ENCODE assay signal across 9 mouse cellular contexts in the genomic region with DNA sequence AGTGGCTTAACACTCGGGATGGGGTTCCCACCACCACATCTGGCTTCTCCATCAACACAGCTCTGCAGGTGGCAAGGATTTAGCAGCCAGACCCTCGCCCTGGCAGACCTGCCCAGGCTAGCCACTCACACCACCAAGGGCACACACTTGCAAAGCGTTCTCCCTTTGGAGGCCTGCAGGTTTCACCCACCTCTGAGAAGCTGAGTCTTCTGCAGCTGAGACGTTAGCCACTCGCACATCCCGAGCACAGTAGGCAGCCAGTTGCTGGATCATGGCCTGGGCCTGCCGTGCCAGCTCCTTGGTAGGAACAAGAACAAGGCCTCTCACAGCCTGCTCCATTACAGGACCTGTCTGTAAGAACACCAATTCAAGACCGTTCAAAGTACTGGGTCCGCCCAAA. TPM values are rescaled to one million over a fixed set of nuclear protein-coding genes. Genes with fewer than 3 reads are reported as not detected.
DNase-seq lines count a peak whose midpoint lies in the region; ATAC-seq and TF ChIP-seq lines count a peak whose summit lies in the region.
"Had no signal": no experiment of that assay in that cellular context is flagged by ENCODE, and none has a peak within 500 bp of the region (broad histone marks: within the 10 kb centered on the region; RNA-seq: fewer than 3 reads in every experiment).

No protein-coding gene starts in this region.

- TF ChIP-seq CTCF in gastrocnemius, adult 2 months (IDR thresholded peaks at IDR 0.05) = no peak
- no peak for TF ChIP-seq CTCF in testis, adult 2 months (IDR thresholded peaks at IDR 0.05; ENCODE audit: control insufficient read depth, insufficient read depth, insufficient replicate concordance, low read depth, low read length)
- no peak for TF ChIP-seq CTCF in stomach, postnatal 0 days (IDR thresholded peaks at IDR 0.05; ENCODE audit: low read depth)

- H3K9me3 ChIP-seq in liver, embryonic 11.5 days (ENCODE audit: control insufficient read depth, low read length) = no peaks in the 10 kb centered on the region
- H3K9me3 ChIP-seq in stomach, postnatal 0 days (ENCODE audit: control insufficient read depth, low read length) = no peaks in the 10 kb centered on the region

- H3K4me3 ChIP-seq in gastrocnemius, adult 2 months = peak overlapping the region; percentile 73
- H3K4me3 ChIP-seq in testis, adult 2 months (ENCODE audit: control insufficient read depth, low read depth, low read length) = peak overlapping the region; percentile 100
- H3K4me3 ChIP-seq in liver, embryonic 11.5 days (ENCODE audit: low read depth, low read length) = peak overlapping the region; percentile 71
- H3K4me3 ChIP-seq in stomach, postnatal 0 days (ENCODE audit: low read depth, low read length) = peak overlapping the region; percentile 82

- intact Hi-C loops in gastrocnemius, adult 2 months (cut with DNase I) = loop anchor here (2.0 kb wide), 1 partner anchor 66 kb away; the partner anchor contains the start of genes A730071L15Rik and Nudcd3
- intact Hi-C loops in gastrocnemius, postnatal 36 days (cut with DNase I) = no loop called here

- peak overlapping the region; percentile 97 for H3K27ac ChIP-seq in gastrocnemius, adult 2 months
- H3K27ac ChIP-seq in testis, adult 2 months (ENCODE audit: control insufficient read depth, insufficient read depth, low read depth, low read length) = no peak overlapping the region
- H3K27ac ChIP-seq in liver, embryonic 11.5 days (ENCODE audit: low read depth, low read length) = no peak overlapping the region
- H3K27ac ChIP-seq in stomach, postnatal 0 days (replicated peaks) = no peak overlapping the region

- no peaks in the 10 kb centered on the region for H3K27me3 ChIP-seq in testis, adult 2 months (ENCODE audit: control insufficient read depth, insufficient read depth, low read length)
- no peaks in the 10 kb centered on the region for H3K27me3 ChIP-seq in liver, embryonic 11.5 days (replicated peaks; ENCODE audit: control insufficient read depth, insufficient read depth, low read length)
- H3K27me3 ChIP-seq in stomach, postnatal 0 days (ENCODE audit: control insufficient read depth, insufficient read depth, low read length) = no peaks in the 10 kb centered on the region

- H3K4me2 ChIP-seq in liver, embryonic 11.5 days = peak overlapping the region; percentile 92
- H3K4me2 ChIP-seq in stomach, postnatal 0 days (replicated peaks; ENCODE audit: low read depth) = peak overlapping the region; percentile 86

- DNase-seq in gastrocnemius, adult 2 months = no peak
- no peak for DNase-seq in gastrocnemius, postnatal 36 days
- DNase-seq in testis, postnatal 10 days (ENCODE audit: low spot score) = no peak
- DNase-seq in liver, embryonic 11.5 days (ENCODE audit: low spot score) = no peak
- no peak for DNase-seq in stomach, postnatal 0 days (ENCODE audit: low spot score)
- no peak for DNase-seq in adrenal gland, adult 18-20 months (ENCODE audit: low spot score in 2 of 2)
- DNase-seq in adrenal gland, postnatal 4 days (ENCODE audit: low spot score in 2 of 2) = no peak
- DNase-seq: cerebellum, adult 8-10 months had no signal

- TF ChIP-seq POLR2A in testis, adult 2 months (IDR thresholded peaks at IDR 0.05; ENCODE audit: control insufficient read depth, low read depth, low read length) = no peak

- ATAC-seq in liver, embryonic 11.5 days (replicated peaks; ENCODE audit: low FRiP score) = no peak
- no peak for ATAC-seq in stomach, postnatal 0 days (ENCODE audit: low FRiP score, low TSS enrichment)

- peaks cover 5% of the 10 kb centered on the region for H3K4me1 ChIP-seq in testis, adult 2 months (ENCODE audit: control insufficient read depth, insufficient read depth, low read length)
- peaks cover 8% of the 10 kb centered on the region for H3K4me1 ChIP-seq in liver, embryonic 11.5 days (replicated peaks; ENCODE audit: control insufficient read depth, insufficient read depth, low read length)
- H3K4me1 ChIP-seq in stomach, postnatal 0 days (replicated peaks; ENCODE audit: control insufficient read depth, insufficient read depth) = peaks cover 3% of the 10 kb centered on the region; the same call in 1 of the 2 replicates

- 65% methylated on average over 9 of the region's 9 CpGs for WGBS in liver, embryonic 11.5 days
- WGBS in stomach, postnatal 0 days = 63% methylated on average over 9 of the region's 9 CpGs

- H3K36me3 ChIP-seq in testis, adult 2 months (ENCODE audit: control insufficient read depth, insufficient read depth, low read length) = peaks cover 4% of the 10 kb centered on the region
- H3K36me3 ChIP-seq in liver, embryonic 11.5 days (ENCODE audit: control insufficient read depth, insufficient read depth, low read length) = peaks cover 56% of the 10 kb centered on the region
- peaks cover 35% of the 10 kb centered on the region for H3K36me3 ChIP-seq in stomach, postnatal 0 days (ENCODE audit: control insufficient read depth, insufficient read depth, low read length)

- peak overlapping the region; percentile 72 for H3K9ac ChIP-seq in liver, embryonic 11.5 days (ENCODE audit: low read depth, low read length)
- peak overlapping the region; percentile 86 for H3K9ac ChIP-seq in stomach, postnatal 0 days (ENCODE audit: low read length)

- no peak for TF ChIP-seq EP300 in stomach, postnatal 0 days (optimal IDR thresholded peaks at IDR 0.05)

RNA-seq across cellular contexts. Expression of gene Ddx56, which starts 1.0 kb away (rescaled TPM):
- 10 to 100 TPM; 26.1 to 33.0 TPM for total RNA-seq in gastrocnemius, adult 2 months (2021)
- total RNA-seq in gastrocnemius, postnatal 36 days (2021) = 10 to 100 TPM; 22.0 to 30.1 TPM
- polyA plus RNA-seq in testis, adult 2 months (2012; rRNA removed) = 30.8 and 31.3 TPM in 2 replicates
- polyA plus RNA-seq in liver, embryonic 11.5 days (2014; fragmentation: Nextera tagmentation; extraction: Ambion mirVana) = 141 and 151 TPM in 2 replicates
- 50.3 and 54.7 TPM in 2 replicates for polyA plus RNA-seq in stomach, postnatal 0 days (2015; fragmentation: Nextera tagmentation; extraction: Ambion mirVana)
- total RNA-seq in adrenal gland, adult 18-20 months (2021) = 10 to 100 TPM; 48.2 to 52.5 TPM
- 10 to 100 TPM; 69.1 to 70.1 TPM for total RNA-seq in adrenal gland, postnatal 4 days (2021)

RNA-seq across cellular contexts. Expression of gene Tmed4, which starts 8.0 kb away (rescaled TPM):
- 10 to 100 TPM; 57.7 to 75.6 TPM for total RNA-seq in gastrocnemius, adult 2 months (2021)
- total RNA-seq in gastrocnemius, postnatal 36 days (2021) = 10 to 100 TPM; 51.6 to 60.8 TPM
- polyA plus RNA-seq in testis, adult 2 months (2012; rRNA removed) = 92.6 and 102 TPM in 2 replicates
- 76.2 and 78.8 TPM in 2 replicates for polyA plus RNA-seq in liver, embryonic 11.5 days (2014; fragmentation: Nextera tagmentation; extraction: Ambion mirVana)
- 99.1 and 99.8 TPM in 2 replicates for polyA plus RNA-seq in stomach, postnatal 0 days (2015; fragmentation: Nextera tagmentation; extraction: Ambion mirVana)
- total RNA-seq in adrenal gland, adult 18-20 months (2021) = 100 to 1,000 TPM; 107 to 112 TPM
- 100 to 1,000 TPM; 105 to 112 TPM for total RNA-seq in adrenal gland, postnatal 4 days (2021)

RNA-seq across cellular contexts. Expression of gene Ogdh, which starts 24.8 kb away (rescaled TPM):
- 100 to 1,000 TPM; 620 to 834 TPM for total RNA-seq in gastrocnemius, adult 2 months (2021)
- 100 to 1,000 TPM; 628 to 695 TPM for total RNA-seq in gastrocnemius, postnatal 36 days (2021)
- polyA plus RNA-seq in testis, adult 2 months (2012; rRNA removed) = 87.1 and 90.1 TPM in 2 replicates
- polyA plus RNA-seq in liver, embryonic 11.5 days (2014; fragmentation: Nextera tagmentation; extraction: Ambion mirVana) = 124 and 131 TPM in 2 replicates
- 82.3 and 99.8 TPM in 2 replicates for polyA plus RNA-seq in stomach, postnatal 0 days (2015; fragmentation: Nextera tagmentation; extraction: Ambion mirVana)
- total RNA-seq in adrenal gland, adult 18-20 months (2021) = 100 to 1,000 TPM; 633 to 799 TPM
- total RNA-seq in adrenal gland, postnatal 4 days (2021) = 100 to 1,000 TPM; 315 to 321 TPM

RNA-seq across cellular contexts. Expression of gene Npc1l1, which starts 36.7 kb away (rescaled TPM):
- under 1 TPM; 0.31 to 0.36 TPM for total RNA-seq in gastrocnemius, adult 2 months (2021)
- under 1 TPM; 0.08 to 0.20 TPM for total RNA-seq in gastrocnemius, postnatal 36 days (2021)
- 0.63 and 0.64 TPM in 2 replicates for polyA plus RNA-seq in testis, adult 2 months (2012; rRNA removed)
- polyA plus RNA-seq in liver, embryonic 11.5 days (2014; fragmentation: Nextera tagmentation; extraction: Ambion mirVana) = 0.06 and 0.23 TPM in 2 replicates
- 1.5 TPM in 2 replicates for polyA plus RNA-seq in stomach, postnatal 0 days (2015; fragmentation: Nextera tagmentation; extraction: Ambion mirVana)
- under 1 TPM in 1 of 2 experiments, not detected in 1; 0.06 TPM for total RNA-seq in adrenal gland, adult 18-20 months (2021)
- total RNA-seq in adrenal gland, postnatal 4 days (2021) = under 1 TPM in 1 of 2 experiments, not detected in 1; 0.06 TPM
